Mouse (Mus musculus): ENCODE measurements around the gene 4931414P19Rik. TPM values are rescaled to one million over a fixed set of nuclear protein-coding genes. Genes with fewer than 3 reads are reported as not detected.

The 4931414P19Rik gene
- polyA plus RNA-seq, 1 experiment, result 4.8 TPM

GRCm38 (mm10) chr14:54576241-54577088 lies 29.3 kb downstream of the 4931414P19Rik start:
- Histone ChIP-seq H3K4me1 (ENCODE audit: control insufficient read depth, insufficient read depth, low read length) (peaks cover 6% of the 10 kb centered on the region; the same call in 1 of the 2 replicates), H3K27ac (ENCODE audit: insufficient read depth, low read length) (peak overlapping the region; percentile 85), H3K4me3 (ENCODE audit: insufficient read depth, low read length) (peak overlapping the region; percentile 87)
- no peak for TF ChIP-seq CTCF (IDR thresholded peaks at IDR 0.05; ENCODE audit: borderline replicate concordance, insufficient read depth, low read length)
- TF ChIP-seq POLR2A (IDR thresholded peaks at IDR 0.05; ENCODE audit: low read depth, low read length), result 0 out of 2 replicates have a peak, but pooled peaks have one; percentile 4

DNA sequence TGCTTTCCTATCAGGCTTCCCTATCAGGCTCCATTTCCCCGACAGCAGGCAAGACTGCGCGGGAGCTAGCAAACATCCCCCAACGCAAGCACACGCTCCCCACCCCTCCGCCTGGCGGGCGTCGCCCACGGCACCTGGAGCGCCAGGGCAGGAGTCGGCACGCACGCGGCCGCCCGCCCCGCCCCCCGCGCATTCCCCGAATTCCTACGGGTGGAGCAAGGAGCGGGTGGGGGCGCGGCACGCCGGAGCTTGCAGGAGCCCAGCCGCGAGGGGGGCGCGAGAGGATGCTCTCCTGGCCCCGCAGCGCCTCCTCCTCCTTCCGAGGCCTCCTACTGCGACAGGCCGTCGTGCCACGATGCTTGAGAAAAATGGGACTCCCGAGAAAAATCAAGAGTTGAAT lies 30.2 kb downstream of the 4931414P19Rik start:
- Histone ChIP-seq H3K4me3 (ENCODE audit: insufficient read depth, low read length) (peak overlapping the region; percentile 87), H3K27ac (ENCODE audit: insufficient read depth, low read length) (peak overlapping the region; percentile 85), H3K4me1 (ENCODE audit: control insufficient read depth, insufficient read depth, low read length) (peaks cover 6% of the 10 kb centered on the region; the same call in 1 of the 2 replicates)
- peak; percentile 62 for TF ChIP-seq POLR2A (IDR thresholded peaks at IDR 0.05; ENCODE audit: low read depth, low read length)
- TF ChIP-seq CTCF (IDR thresholded peaks at IDR 0.05; ENCODE audit: borderline replicate concordance, insufficient read depth, low read length), result no peak

DNA sequence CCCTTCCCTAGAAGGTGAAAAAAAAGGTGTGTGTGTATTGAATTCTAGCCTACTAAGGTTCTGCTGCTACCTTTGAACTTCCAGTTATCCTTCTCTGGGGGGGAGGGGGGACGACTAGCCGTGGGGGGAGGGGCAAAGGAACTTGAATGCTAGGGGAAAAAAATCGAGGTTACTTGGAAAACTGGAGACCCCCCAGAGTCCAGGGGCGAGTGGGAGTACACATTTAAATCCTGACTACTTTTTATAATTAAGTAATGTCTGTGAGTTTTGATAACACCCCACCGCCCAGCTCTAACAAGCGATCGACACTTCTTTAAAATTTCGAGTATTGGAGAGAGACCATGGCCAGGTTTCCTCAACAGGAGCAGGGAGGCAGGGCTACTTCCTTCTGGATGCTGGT lies 30.8 kb downstream of the 4931414P19Rik start:
- Histone ChIP-seq H3K4me3 (ENCODE audit: insufficient read depth, low read length) (peak overlapping the region; percentile 87), H3K27ac (ENCODE audit: insufficient read depth, low read length) (peak overlapping the region; percentile 82), H3K4me1 (ENCODE audit: control insufficient read depth, insufficient read depth, low read length) (peaks cover 6% of the 10 kb centered on the region; the same call in 1 of the 2 replicates)
- no peak for TF ChIP-seq CTCF (IDR thresholded peaks at IDR 0.05; ENCODE audit: borderline replicate concordance, insufficient read depth, low read length)
- TF ChIP-seq POLR2A (IDR thresholded peaks at IDR 0.05; ENCODE audit: low read depth, low read length), result peak; percentile 12; the same call in 1 of the 2 replicates

GRCm38 (mm10) chr14:54574253-54574652 lies 31.5 kb downstream of the 4931414P19Rik start:
- Histone ChIP-seq H3K27ac (ENCODE audit: insufficient read depth, low read length) (peak overlapping the region; percentile 82), H3K4me1 (ENCODE audit: control insufficient read depth, insufficient read depth, low read length) (peaks cover 8% of the 10 kb centered on the region; the same call in 1 of the 2 replicates), H3K4me3 (ENCODE audit: insufficient read depth, low read length) (peak overlapping the region; percentile 87)
- TF ChIP-seq POLR2A (IDR thresholded peaks at IDR 0.05; ENCODE audit: low read depth, low read length) (no peak), CTCF (IDR thresholded peaks at IDR 0.05; ENCODE audit: borderline replicate concordance, insufficient read depth, low read length) (no peak)

GRCm38 (mm10) chr14:54572790-54573736 lies 32.7 kb downstream of the 4931414P19Rik start:
- peak; percentile 76 for TF ChIP-seq POLR2A (IDR thresholded peaks at IDR 0.05; ENCODE audit: low read depth, low read length)
- no peak for TF ChIP-seq CTCF (IDR thresholded peaks at IDR 0.05; ENCODE audit: borderline replicate concordance, insufficient read depth, low read length)
- Histone ChIP-seq H3K4me3 (ENCODE audit: insufficient read depth, low read length) (peak overlapping the region; percentile 87), H3K4me1 (ENCODE audit: control insufficient read depth, insufficient read depth, low read length) (peaks cover 9% of the 10 kb centered on the region; the same call in 1 of the 2 replicates), H3K27ac (ENCODE audit: insufficient read depth, low read length) (peak overlapping the region; percentile 92)

DNA sequence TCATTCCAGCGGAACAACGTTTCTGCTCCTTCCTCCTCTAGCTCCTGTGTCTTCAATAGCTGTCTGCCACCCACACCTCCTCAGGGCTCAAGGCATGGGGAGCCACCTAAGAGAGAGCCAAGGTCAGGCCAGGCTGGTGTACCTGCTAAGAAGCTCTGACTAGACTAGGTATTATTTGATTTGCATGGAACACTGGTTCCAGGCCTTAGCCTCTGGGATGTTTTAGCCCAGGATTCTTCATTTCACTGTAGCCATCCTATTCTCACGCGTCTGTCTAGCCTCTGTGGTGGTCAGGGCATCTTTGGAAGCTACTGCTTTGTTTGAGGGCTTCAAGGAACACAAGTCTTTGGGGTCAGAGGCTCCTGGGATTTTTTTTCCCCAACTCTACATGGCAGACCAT lies 33.7 kb downstream of the 4931414P19Rik start:
- peak overlapping the region; percentile 92 for H3K27ac ChIP-seq (ENCODE audit: insufficient read depth, low read length)
- no peak for TF ChIP-seq POLR2A (IDR thresholded peaks at IDR 0.05; ENCODE audit: low read depth, low read length)
- TF ChIP-seq CTCF (IDR thresholded peaks at IDR 0.05; ENCODE audit: borderline replicate concordance, insufficient read depth, low read length), result no peak
- H3K4me3 ChIP-seq (ENCODE audit: insufficient read depth, low read length), result no peak overlapping the region
- H3K4me1 ChIP-seq (ENCODE audit: control insufficient read depth, insufficient read depth, low read length), result peaks cover 9% of the 10 kb centered on the region; the same call in 1 of the 2 replicates

- H3K27ac ChIP-seq (ENCODE audit: insufficient read depth, low read length), result no peak overlapping the region
- H3K4me3 ChIP-seq (ENCODE audit: insufficient read depth, low read length), result no peak overlapping the region
- H3K4me1 ChIP-seq (ENCODE audit: control insufficient read depth, insufficient read depth, low read length), result peaks cover 9% of the 10 kb centered on the region; the same call in 1 of the 2 replicates
- no peak for TF ChIP-seq POLR2A (IDR thresholded peaks at IDR 0.05; ENCODE audit: low read depth, low read length)
Observed at GRCm38 (mm10) chr14:54569451-54570392, 36.1 kb downstream of the 4931414P19Rik start.

- no peak for TF ChIP-seq POLR2A (IDR thresholded peaks at IDR 0.05; ENCODE audit: low read depth, low read length)
- peak; percentile 40; the same call in 1 of the 2 replicates for TF ChIP-seq CTCF (IDR thresholded peaks at IDR 0.05; ENCODE audit: borderline replicate concordance, insufficient read depth, low read length)
- H3K27ac ChIP-seq (ENCODE audit: insufficient read depth, low read length), result no peak overlapping the region
Observed at GRCm38 (mm10) chr14:54568694-54569414, 36.9 kb downstream of the 4931414P19Rik start.

More at GRCm38 (mm10) chr14:54568694-54569414, 36.9 kb downstream of the 4931414P19Rik start:
- Histone ChIP-seq H3K4me1 (ENCODE audit: control insufficient read depth, insufficient read depth, low read length) (peaks cover 9% of the 10 kb centered on the region; the same call in 1 of the 2 replicates), H3K4me3 (ENCODE audit: insufficient read depth, low read length) (no peak overlapping the region)

Measured in embryonic fibroblast, embryonic 13.5 days (primary cell).